Mouse (Mus musculus) neural tube, embryonic 11.5 days (tissue): ENCODE data around the gene Ube2e3. TPM values are rescaled to one million over a fixed set of nuclear protein-coding genes. Genes with fewer than 3 reads are reported as not detected.
A peak's percentile ranks its signal among the peaks of the same experiment; 100 is the strongest.

ENCODE experiments used
- ATAC-seq: fragments of 200-750 bp; cut with Nextera tagmentation; 2 replicates; pipeline ENCODE4 v1.8.0; 2017; ENCODE audit warnings: moderate number of reproducible peaks, mild to moderate bottlenecking, moderate TSS enrichment, moderate library complexity; ENCODE audit not compliant: insufficient read depth, low FRiP score, low TSS enrichment
- DNase-seq: peaks from one replicate; pipeline ENCODE4 v3.0.0-alpha.2; 2015; ENCODE audit warnings: low spot score
- H3K27ac ChIP-seq: fragments of 300-500 bp; sonication (generic); 2 replicates; pipeline ENCODE4 v1.5.1; 2014; ENCODE audit warnings: low read depth, mild to moderate bottlenecking, low read length
- H3K27me3 ChIP-seq: fragments of 300-500 bp; sonication (generic); 2 replicates; pipeline ENCODE4 v1.6.1; 2014; ENCODE audit warnings: mild to moderate bottlenecking, low read length, mixed read lengths; ENCODE audit not compliant: control insufficient read depth, insufficient read depth
- H3K36me3 ChIP-seq: fragments of 300-500 bp; sonication (generic); 2 replicates; pipeline ENCODE4 v1.6.1; 2014; ENCODE audit warnings: mild to moderate bottlenecking, low read length, moderate library complexity, mixed read lengths; ENCODE audit not compliant: control insufficient read depth, insufficient read depth
- H3K4me1 ChIP-seq: fragments of 300-500 bp; sonication (generic); 2 replicates; pipeline ENCODE4 v1.6.1; 2014; ENCODE audit warnings: low read length, mixed read lengths; ENCODE audit not compliant: control insufficient read depth, insufficient read depth
- H3K4me2 ChIP-seq: fragments of 300-500 bp; sonication (generic); 2 replicates; pipeline ENCODE4 v1.6.1; 2014; ENCODE audit warnings: low read depth, mild to moderate bottlenecking, moderate library complexity
- H3K4me3 ChIP-seq: fragments of 300-500 bp; sonication (generic); 2 replicates; pipeline ENCODE4 v1.5.1; 2014; ENCODE audit warnings: low read depth, low read length
- H3K9ac ChIP-seq: fragments of 300-500 bp; sonication (generic); 2 replicates; pipeline ENCODE4 v1.6.1; 2014; ENCODE audit warnings: mild to moderate bottlenecking, low read length
- H3K9me3 ChIP-seq: fragments of 300-500 bp; sonication (generic); 2 replicates; pipeline ENCODE4 v1.6.1; 2016; ENCODE audit warnings: low read length; ENCODE audit not compliant: control insufficient read depth
- WGBS: fragments of 180-500 bp; shearing (Covaris S2); extraction: QIAGEN DNeasy Blood & Tissue Kit; methylation state at CpG from one replicate; pipeline ENCODE4 v1.1.7; 2014; 5-methylcytosine and 5-hydroxymethylcytosine counted together
- polyA plus RNA-seq: library from polyadenylated mRNA; unstranded; fragments of >200 nt; fragmentation: Nextera tagmentation; extraction: Ambion mirVana; gene quantifications from 2 replicates; pipeline ENCODE4 v1.2.1, GENCODE M21; 2014

Ube2e3 gene
- polyA plus RNA-seq, 1 experiment from 2014 or later = 233 TPM

- H3K9ac ChIP-seq = no peak overlapping the region
- no peak overlapping the region for H3K27ac ChIP-seq
- 88% methylated on average over 5 of the region's 5 CpGs for WGBS
- no peak overlapping the region for H3K4me2 ChIP-seq
- no peak for DNase-seq
- no peaks in the 10 kb centered on the region for H3K27me3 ChIP-seq
- H3K9me3 ChIP-seq = no peaks in the 10 kb centered on the region
- peaks cover 9% of the 10 kb centered on the region for H3K4me1 ChIP-seq
- ATAC-seq = no peak
- no peak overlapping the region for H3K4me3 ChIP-seq
- no peaks in the 10 kb centered on the region for H3K36me3 ChIP-seq
Measured at GRCm38 (mm10) chr2:78960288-78960687, 92.4 kb downstream of the Ube2e3 start.

GRCm38 (mm10) chr2:78961023-78961422 lies 93.1 kb downstream of the Ube2e3 start:
- Histone ChIP-seq H3K9ac (no peak overlapping the region), H3K4me2 (no peak overlapping the region), H3K9me3 (no peaks in the 10 kb centered on the region), H3K27me3 (no peaks in the 10 kb centered on the region), H3K4me1 (peaks cover 9% of the 10 kb centered on the region), H3K36me3 (no peaks in the 10 kb centered on the region), H3K27ac (no peak overlapping the region), H3K4me3 (no peak overlapping the region)
- WGBS = 75% methylated on average over 7 of the region's 7 CpGs
- ATAC-seq (no peak), DNase-seq (peak; percentile 13)

GRCm38 (mm10) chr2:78961580-78961979 lies 93.7 kb downstream of the Ube2e3 start:
- DNase-seq (no peak), ATAC-seq (no peak)
- no peak overlapping the region for H3K4me3 ChIP-seq
- no peaks in the 10 kb centered on the region for H3K27me3 ChIP-seq
- no peaks in the 10 kb centered on the region for H3K9me3 ChIP-seq
- H3K27ac ChIP-seq = no peak overlapping the region
- H3K36me3 ChIP-seq = no peaks in the 10 kb centered on the region
- 20% methylated on average over 7 of the region's 7 CpGs for WGBS
- no peak overlapping the region for H3K9ac ChIP-seq
- H3K4me2 ChIP-seq = no peak overlapping the region
- peaks cover 9% of the 10 kb centered on the region for H3K4me1 ChIP-seq

- H3K27ac ChIP-seq = no peak overlapping the region
- H3K36me3 ChIP-seq = no peaks in the 10 kb centered on the region
- no peak for DNase-seq
- H3K4me1 ChIP-seq = peaks cover 9% of the 10 kb centered on the region
- no peaks in the 10 kb centered on the region for H3K27me3 ChIP-seq
- H3K9me3 ChIP-seq = no peaks in the 10 kb centered on the region
- H3K4me2 ChIP-seq = no peak overlapping the region
- no peak overlapping the region for H3K4me3 ChIP-seq
- no peak overlapping the region for H3K9ac ChIP-seq
- no peak for ATAC-seq
- WGBS = 78% methylated on average over 2 of the region's 2 CpGs
Measured at GRCm38 (mm10) chr2:78964995-78965394, 97.1 kb downstream of the Ube2e3 start.

- Histone ChIP-seq H3K27ac (no peak overlapping the region), H3K4me3 (no peak overlapping the region), H3K36me3 (no peaks in the 10 kb centered on the region), H3K4me2 (no peak overlapping the region), H3K9me3 (no peaks in the 10 kb centered on the region), H3K9ac (no peak overlapping the region), H3K4me1 (peaks cover 9% of the 10 kb centered on the region), H3K27me3 (no peaks in the 10 kb centered on the region)
- DNase-seq (no peak), ATAC-seq (no peak)
- 65% methylated on average over 6 of the region's 6 CpGs for WGBS
Measured at GRCm38 (mm10) chr2:78965396-78965795, 97.5 kb downstream of the Ube2e3 start.

- Histone ChIP-seq H3K36me3 (no peaks in the 10 kb centered on the region), H3K4me1 (no peaks in the 10 kb centered on the region), H3K9ac (no peak overlapping the region), H3K4me2 (no peak overlapping the region), H3K27me3 (no peaks in the 10 kb centered on the region), H3K9me3 (no peaks in the 10 kb centered on the region), H3K4me3 (no peak overlapping the region), H3K27ac (no peak overlapping the region)
- no peak for DNase-seq
- 81% methylated on average over 6 of the region's 6 CpGs for WGBS
- ATAC-seq = no peak
Measured at GRCm38 (mm10) chr2:78970088-78970487, 102.2 kb downstream of the Ube2e3 start.
